Mouse (Mus musculus): Measurements from ENCODE around the gene Gm49361.

GRCm38 (mm10) chr14:57758237-57758636 is 12.3 kb upstream of the Gm49361 start, which contains the start of gene Lats2:
- TF ChIP-seq CTCF (IDR thresholded peaks at IDR 0.05; ENCODE audit: extremely low read depth, insufficient read length, insufficient replicate concordance, low read depth, low read length) (no peak), POLR2A (IDR thresholded peaks at IDR 0.05; ENCODE audit: low read depth, low read length) (no peak)

Measured in small intestine, adult 2 months (tissue).